Mouse (Mus musculus): ENCODE data around the gene Adgre5. TPM values are rescaled to one million over a fixed set of nuclear protein-coding genes. Genes with fewer than 3 reads are reported as not detected.

Gene Adgre5
- polyA plus RNA-seq, 1 experiment: 634 TPM

- H3K4me3 ChIP-seq (replicated peaks; ENCODE audit: extremely low read depth, low read depth, low read length): peak overlapping the region; percentile 67
- 42% methylated on average over 19 of the region's 19 CpGs for WGBS
- H3K4me1 ChIP-seq (ENCODE audit: control insufficient read depth, insufficient read depth, low read length): peaks cover 3% of the 10 kb centered on the region
- TF ChIP-seq CTCF (IDR thresholded peaks at IDR 0.05; ENCODE audit: insufficient read depth, low read length): no peak
- TF ChIP-seq POLR2A (IDR thresholded peaks at IDR 0.05; ENCODE audit: borderline replicate concordance, extremely low read depth, low read depth, low read length): peak; percentile 28; the same call in 1 of the 2 replicates
- no peak for DNase-seq
Observed at GRCm38 (mm10) chr8:83741849-83742655, 926 bp upstream of the Adgre5 start.

GRCm38 (mm10) chr8:83740586-83740975 lies 545 bp downstream of the Adgre5 start:
- TF ChIP-seq POLR2A (IDR thresholded peaks at IDR 0.05; ENCODE audit: borderline replicate concordance, extremely low read depth, low read depth, low read length) (no peak), CTCF (IDR thresholded peaks at IDR 0.05; ENCODE audit: insufficient read depth, low read length) (no peak)
- Histone ChIP-seq H3K4me3 (replicated peaks; ENCODE audit: extremely low read depth, low read depth, low read length) (peak overlapping the region; percentile 83), H3K4me1 (ENCODE audit: control insufficient read depth, insufficient read depth, low read length) (peaks cover 3% of the 10 kb centered on the region)
- peak; percentile 41 for DNase-seq
- WGBS: 1% methylated on average over 3 of the region's 3 CpGs

GRCm38 (mm10) chr8:83739711-83740468 lies 1.2 kb downstream of the Adgre5 start:
- TF ChIP-seq CTCF (IDR thresholded peaks at IDR 0.05; ENCODE audit: insufficient read depth, low read length) (no peak), POLR2A (IDR thresholded peaks at IDR 0.05; ENCODE audit: borderline replicate concordance, extremely low read depth, low read depth, low read length) (peak; percentile 50)
- peaks cover 3% of the 10 kb centered on the region for H3K4me1 ChIP-seq (ENCODE audit: control insufficient read depth, insufficient read depth, low read length)
- peak overlapping the region; percentile 83 for H3K4me3 ChIP-seq (replicated peaks; ENCODE audit: extremely low read depth, low read depth, low read length)
- DNase-seq: peak; percentile 39
- WGBS: 12% methylated on average over 8 of the region's 8 CpGs

DNA sequence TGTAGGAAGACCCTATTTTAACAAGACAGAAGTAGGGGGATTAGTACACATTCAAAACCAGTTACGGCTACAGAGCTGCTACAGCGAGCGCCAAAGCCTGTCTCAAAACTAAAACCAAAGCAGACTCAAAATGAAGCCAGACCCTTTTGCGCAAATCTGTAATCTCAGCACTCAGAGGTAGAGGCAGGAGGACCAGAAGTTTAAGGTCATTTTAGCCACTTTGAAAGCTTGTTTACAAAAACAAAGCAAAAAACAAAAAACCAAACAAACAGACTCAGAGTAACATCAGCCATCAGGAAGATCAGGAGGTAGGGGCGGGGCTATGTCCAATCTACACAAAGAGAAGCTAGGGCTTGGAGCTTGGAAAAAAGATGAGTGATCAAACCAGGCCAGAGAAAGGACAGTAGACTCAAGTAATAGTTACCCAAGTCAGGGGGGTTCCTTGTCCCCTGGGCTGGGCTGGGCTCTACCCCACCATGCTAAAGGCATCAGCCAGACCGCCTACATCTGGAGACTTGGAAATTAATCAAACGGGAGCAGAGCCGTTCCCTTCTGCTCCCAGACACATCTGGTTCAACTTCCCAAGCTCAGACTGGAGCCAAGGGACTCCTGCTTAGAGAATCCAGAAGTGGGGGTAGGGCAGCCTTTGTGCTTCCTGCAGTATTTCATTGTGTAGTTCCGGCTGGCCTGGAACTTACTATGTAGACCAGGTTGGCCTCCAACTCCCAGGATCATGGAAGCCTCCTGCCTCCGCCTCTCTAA lies 2.0 kb downstream of the Adgre5 start:
- peak overlapping the region; percentile 83 for H3K4me3 ChIP-seq (replicated peaks; ENCODE audit: extremely low read depth, low read depth, low read length)
- 32% methylated on average over 10 of the region's 10 CpGs for WGBS
- TF ChIP-seq POLR2A (IDR thresholded peaks at IDR 0.05; ENCODE audit: borderline replicate concordance, extremely low read depth, low read depth, low read length): 0 out of 2 replicates have a peak, but pooled peaks have one; percentile 39
- no peak for TF ChIP-seq CTCF (IDR thresholded peaks at IDR 0.05; ENCODE audit: insufficient read depth, low read length)
- peaks cover 3% of the 10 kb centered on the region for H3K4me1 ChIP-seq (ENCODE audit: control insufficient read depth, insufficient read depth, low read length)
- no peak for DNase-seq

GRCm38 (mm10) chr8:83737852-83738562 lies 3.1 kb downstream of the Adgre5 start:
- peak; percentile 57 for DNase-seq
- Histone ChIP-seq H3K4me1 (ENCODE audit: control insufficient read depth, insufficient read depth, low read length) (peaks cover 5% of the 10 kb centered on the region), H3K4me3 (replicated peaks; ENCODE audit: extremely low read depth, low read depth, low read length) (peak overlapping the region; percentile 83)
- no peak for TF ChIP-seq CTCF (IDR thresholded peaks at IDR 0.05; ENCODE audit: insufficient read depth, low read length)
- peak; percentile 38; the same call in 1 of the 2 replicates for TF ChIP-seq POLR2A (IDR thresholded peaks at IDR 0.05; ENCODE audit: borderline replicate concordance, extremely low read depth, low read depth, low read length)
- 24% methylated on average over 4 of the region's 4 CpGs for WGBS

DNA sequence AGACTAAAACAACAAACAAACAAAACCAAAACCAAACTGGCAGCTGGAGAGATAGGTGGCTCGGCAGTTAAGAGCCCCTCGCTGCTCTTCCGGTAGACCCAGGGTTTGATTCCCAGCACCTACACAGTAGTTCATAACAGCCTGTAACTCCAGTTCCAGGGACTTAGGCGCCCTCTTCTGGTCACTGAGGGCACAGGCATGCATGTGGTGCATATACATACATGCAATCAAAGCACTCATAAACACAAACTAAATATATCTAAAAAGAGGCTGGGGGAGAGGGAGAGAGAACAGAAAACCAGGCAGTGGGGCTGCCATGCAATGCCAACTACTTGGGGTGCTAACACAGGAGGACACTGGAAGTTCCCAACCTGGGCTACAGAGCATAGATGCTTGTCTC lies 3.8 kb downstream of the Adgre5 start:
- Histone ChIP-seq H3K4me1 (ENCODE audit: control insufficient read depth, insufficient read depth, low read length) (peaks cover 2% of the 10 kb centered on the region; the same call in 1 of the 2 replicates), H3K4me3 (replicated peaks; ENCODE audit: extremely low read depth, low read depth, low read length) (peak overlapping the region; percentile 83)
- 65% methylated on average over 4 of the region's 4 CpGs for WGBS
- TF ChIP-seq CTCF (IDR thresholded peaks at IDR 0.05; ENCODE audit: insufficient read depth, low read length) (peak; percentile 36), POLR2A (IDR thresholded peaks at IDR 0.05; ENCODE audit: borderline replicate concordance, extremely low read depth, low read depth, low read length) (no peak)
- DNase-seq: no peak

GRCm38 (mm10) chr8:83736681-83737080 lies 4.4 kb downstream of the Adgre5 start:
- no peak for TF ChIP-seq POLR2A (IDR thresholded peaks at IDR 0.05; ENCODE audit: borderline replicate concordance, extremely low read depth, low read depth, low read length)
- no peak for TF ChIP-seq CTCF (IDR thresholded peaks at IDR 0.05; ENCODE audit: insufficient read depth, low read length)
- DNase-seq: no peak
- H3K4me3 ChIP-seq (replicated peaks; ENCODE audit: extremely low read depth, low read depth, low read length): peak overlapping the region; percentile 83
- WGBS: 45% methylated on average over 4 of the region's 4 CpGs
- peaks cover 5% of the 10 kb centered on the region for H3K4me1 ChIP-seq (ENCODE audit: control insufficient read depth, insufficient read depth, low read length)

DNA sequence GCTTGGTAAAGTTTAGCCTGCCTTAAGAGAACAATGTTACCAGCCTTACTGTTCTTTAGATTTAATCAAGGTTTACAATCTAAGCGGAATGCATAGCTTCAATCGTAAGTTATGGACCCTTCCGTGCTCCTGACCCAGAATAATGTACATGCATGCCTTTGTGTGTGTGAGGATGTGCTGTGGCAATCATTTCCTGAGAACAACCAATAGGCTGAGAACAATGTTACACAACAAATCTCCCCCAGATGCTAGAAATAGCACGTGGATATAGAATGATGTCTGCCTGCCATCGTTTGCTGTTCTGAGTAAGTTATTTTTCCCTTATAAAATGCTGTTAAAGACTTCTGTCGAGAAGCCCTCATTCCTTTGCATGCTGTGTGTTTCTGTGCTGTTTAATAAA lies 8.2 kb downstream of the Adgre5 start:
- 48% methylated on average over 6 of the region's 6 CpGs for WGBS
- H3K4me1 ChIP-seq (ENCODE audit: control insufficient read depth, insufficient read depth, low read length): peaks cover 5% of the 10 kb centered on the region
- no peak for DNase-seq
- no peak overlapping the region for H3K4me3 ChIP-seq (replicated peaks; ENCODE audit: extremely low read depth, low read depth, low read length)
- TF ChIP-seq POLR2A (IDR thresholded peaks at IDR 0.05; ENCODE audit: borderline replicate concordance, extremely low read depth, low read depth, low read length) (no peak), CTCF (IDR thresholded peaks at IDR 0.05; ENCODE audit: insufficient read depth, low read length) (no peak)

All from lung, adult 2 months (tissue).